Mouse (Mus musculus) lung, adult 2 months (tissue): Measurements from ENCODE around the gene Cspg5.

Experiments
- CTCF ChIP-seq: fragments of 200-500 bp; IDR thresholded peaks from 2 replicates; pipeline ENCODE4 v1.5.1; 2011; ENCODE audit warnings: mild to moderate bottlenecking, low read length, control low read depth; ENCODE audit not compliant: insufficient read depth
- POLR2A ChIP-seq: fragments of 200-500 bp; IDR thresholded peaks from 2 replicates; pipeline ENCODE4 v1.6.1; 2011; ENCODE audit warnings: low read depth, mild to moderate bottlenecking, control low read depth, low read length, borderline replicate concordance; ENCODE audit errors: extremely low read depth

DNA sequence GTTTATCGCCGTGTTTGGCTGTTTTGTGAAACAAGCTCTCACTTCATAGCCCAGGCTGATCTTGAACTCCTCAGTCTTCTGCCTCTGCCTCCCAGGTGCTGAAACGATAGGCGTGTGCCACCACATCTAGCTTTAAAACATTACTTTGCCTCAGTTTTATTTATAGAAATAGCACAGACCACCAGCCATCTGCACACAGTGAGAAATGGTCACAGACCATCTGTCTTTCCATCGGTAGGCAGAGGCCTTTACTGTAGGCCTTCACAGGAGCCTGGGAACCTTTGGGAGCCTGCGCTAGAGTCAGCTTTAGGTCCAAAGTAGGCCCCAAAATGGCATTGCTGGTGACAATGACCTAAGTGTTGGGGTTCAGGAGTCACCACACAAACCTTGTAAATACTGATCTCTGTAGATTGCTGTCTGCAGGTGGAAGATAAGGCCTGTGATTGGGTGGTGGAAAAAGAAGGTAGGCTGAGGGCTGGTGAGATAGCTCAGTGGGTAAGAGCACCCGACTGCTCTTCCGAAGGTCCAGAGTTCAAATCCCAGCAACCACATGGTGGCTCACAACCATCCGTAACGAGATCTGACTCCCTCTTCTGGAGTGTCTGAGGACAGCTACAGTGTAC is 40.6 kb downstream of the Cspg5 start:
- no peak for TF ChIP-seq POLR2A
- no peak for TF ChIP-seq CTCF
